Mouse (Mus musculus) erythroblast, embryonic 14.5 days (primary cell): ENCODE results near the gene Ankrd65. TPM values are rescaled to one million over a fixed set of nuclear protein-coding genes. Genes with fewer than 3 reads are reported as not detected.
"Not testable (repeated sequence)": the region's sequence is repeated elsewhere in the genome, so short reads cannot be mapped to it uniquely, and the experiment has no call there.

Source experiments
- H3K27me3 ChIP-seq: 2 replicates; pipeline ENCODE4 v1.6.1; 2012; ENCODE audit warnings: inconsistent platforms; ENCODE audit not compliant: control insufficient read depth
- H3K36me3 ChIP-seq: 2 replicates; pipeline ENCODE4 v1.6.1; 2012; ENCODE audit warnings: mild to moderate bottlenecking, inconsistent platforms; ENCODE audit not compliant: control insufficient read depth
- H3K4me1 ChIP-seq: 2 replicates; pipeline ENCODE4 v1.6.1; 2012; ENCODE audit warnings: inconsistent platforms; ENCODE audit not compliant: control insufficient read depth
- H3K4me3 ChIP-seq: replicated peaks from 2 replicates; pipeline ENCODE3; 2012; ENCODE audit warnings: moderate library complexity, mild to moderate bottlenecking, inconsistent platforms
- H3K9me3 ChIP-seq: 2 replicates; pipeline ENCODE4 v1.6.1; 2012; ENCODE audit warnings: low read length, inconsistent platforms, mixed read lengths; ENCODE audit not compliant: control insufficient read depth
- GATA1 ChIP-seq: IDR thresholded peaks from 2 replicates; pipeline ENCODE4 v1.6.1; 2012; ENCODE audit warnings: low read length, inconsistent platforms, mixed read lengths
- TAL1 ChIP-seq: IDR thresholded peaks from 3 replicates; pipeline ENCODE4 v1.6.1; 2012; ENCODE audit warnings: low read length, inconsistent platforms, mixed read lengths
- polyA plus RNA-seq: library from polyadenylated mRNA; stranded (reverse); fragments of >175 nt; gene quantifications from 2 replicates; pipeline ENCODE4 v1.2.3, GENCODE M21; 2012

Gene Ankrd65
- polyA plus RNA-seq = 0.10 TPM in 1 of 2 replicates, not detected in the other

- TF ChIP-seq TAL1 = no peak
- no peak for TF ChIP-seq GATA1
- H3K27me3 ChIP-seq = peaks cover 18% of the 10 kb centered on the region
- no peaks in the 10 kb centered on the region; the same call in 1 of the 2 replicates for H3K9me3 ChIP-seq
- no peaks in the 10 kb centered on the region for H3K36me3 ChIP-seq
- peaks cover 42% of the 10 kb centered on the region for H3K4me1 ChIP-seq
- H3K4me3 ChIP-seq = no peak within 1 kb of the TSS
Observed at GRCm38 (mm10) chr4:155790021-155790489, at the start of gene Ankrd65. Gene Ankrd65, plus strand, starts transcription at chr4:155790439.

- not testable (repeated sequence) for H3K4me1 ChIP-seq, H3K9me3 ChIP-seq, H3K27me3 ChIP-seq, H3K4me3 ChIP-seq
- peaks cover 62% of the 10 kb centered on the region for H3K36me3 ChIP-seq
Observed at GRCm38 (mm10) chr4:155740681-155741080, 49.6 kb upstream of the Ankrd65 start.

DNA sequence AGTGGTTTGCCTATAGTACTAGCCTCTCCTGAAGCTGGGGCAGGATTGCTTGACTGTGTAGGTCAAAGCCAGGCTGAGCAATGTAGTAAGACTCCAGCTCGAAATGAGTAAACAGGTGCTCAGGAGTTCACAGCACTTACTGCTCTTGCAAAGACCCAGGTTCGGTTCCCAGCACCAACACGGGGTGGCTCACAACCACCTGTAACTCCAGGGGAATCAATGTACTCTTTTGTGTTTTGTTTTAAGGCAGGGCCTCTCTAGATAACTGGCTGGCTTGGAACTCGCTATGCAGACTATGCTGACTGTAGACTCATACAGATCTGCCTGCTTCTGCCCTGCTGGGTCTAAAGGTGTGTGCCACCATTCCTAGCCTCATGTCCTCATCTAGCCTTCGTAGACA lies 47.6 kb upstream of the Ankrd65 start:
- TF ChIP-seq GATA1 (no peak), TAL1 (no peak)
- Histone ChIP-seq H3K4me1 (peaks cover 1% of the 10 kb centered on the region; the same call in 1 of the 2 replicates), H3K36me3 (peaks cover 81% of the 10 kb centered on the region), H3K27me3 (no peaks in the 10 kb centered on the region), H3K4me3 (no peak overlapping the region), H3K9me3 (no peaks in the 10 kb centered on the region)

GRCm38 (mm10) chr4:155744474-155744873 lies 45.8 kb upstream of the Ankrd65 start:
- Histone ChIP-seq H3K9me3 (no peaks in the 10 kb centered on the region), H3K4me1 (peaks cover 1% of the 10 kb centered on the region; the same call in 1 of the 2 replicates), H3K36me3 (peaks cover 95% of the 10 kb centered on the region), H3K4me3 (no peak overlapping the region), H3K27me3 (no peaks in the 10 kb centered on the region)
- TF ChIP-seq TAL1 = no peak
- TF ChIP-seq GATA1 = no peak

DNA sequence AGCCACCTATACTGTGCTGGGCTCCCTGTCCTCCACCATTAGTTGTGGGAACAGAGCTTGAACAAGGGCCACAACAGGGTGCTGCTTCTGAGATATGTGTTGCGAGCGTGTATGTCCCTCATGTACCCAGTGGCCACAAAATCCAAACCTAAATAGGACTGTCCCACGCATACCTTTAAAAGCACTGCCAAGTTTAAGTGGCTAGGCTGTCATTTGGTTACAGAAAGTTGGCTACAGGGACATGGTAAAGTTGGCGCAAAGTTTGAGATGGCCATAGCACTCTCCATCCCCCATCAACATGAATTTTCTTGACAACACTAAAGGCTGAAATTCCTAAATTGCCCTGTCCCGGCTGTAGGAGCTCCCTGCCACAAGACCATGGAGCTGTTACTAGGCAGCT lies 45.1 kb upstream of the Ankrd65 start:
- Histone ChIP-seq H3K27me3 (no peaks in the 10 kb centered on the region), H3K9me3 (no peaks in the 10 kb centered on the region), H3K4me1 (no peaks in the 10 kb centered on the region), H3K36me3 (peaks cover 97% of the 10 kb centered on the region), H3K4me3 (no peak overlapping the region)
- TF ChIP-seq TAL1 (no peak), GATA1 (no peak)

DNA sequence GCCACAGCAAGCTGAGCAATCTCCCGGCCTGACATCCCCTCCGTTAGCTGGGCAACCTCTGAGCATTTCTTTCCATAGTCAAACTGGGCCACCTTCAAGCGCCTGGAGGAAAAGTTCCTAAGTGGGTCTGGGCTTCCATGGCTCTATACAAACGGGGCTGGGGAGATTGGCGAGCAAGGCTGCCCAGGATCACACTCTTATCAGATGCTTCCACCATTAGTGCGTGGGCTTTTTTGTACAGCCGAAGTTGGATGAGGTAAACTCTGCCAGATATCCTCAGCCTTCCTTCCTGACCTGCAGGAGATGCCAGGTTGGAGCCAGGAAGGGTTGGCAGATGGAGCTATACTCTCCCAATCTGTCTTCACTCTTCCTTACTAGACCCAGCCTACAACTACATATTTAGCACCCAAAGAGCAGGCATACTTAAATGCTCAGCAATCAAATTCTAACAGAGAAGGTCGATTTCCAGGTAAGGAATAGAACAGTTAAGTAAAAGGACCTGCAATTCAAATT lies 44.1 kb upstream of the Ankrd65 start:
- no peak for TF ChIP-seq TAL1
- no peak for TF ChIP-seq GATA1
- Histone ChIP-seq H3K9me3 (no peaks in the 10 kb centered on the region), H3K36me3 (peaks cover 97% of the 10 kb centered on the region), H3K4me1 (no peaks in the 10 kb centered on the region), H3K4me3 (no peak overlapping the region), H3K27me3 (no peaks in the 10 kb centered on the region)

DNA sequence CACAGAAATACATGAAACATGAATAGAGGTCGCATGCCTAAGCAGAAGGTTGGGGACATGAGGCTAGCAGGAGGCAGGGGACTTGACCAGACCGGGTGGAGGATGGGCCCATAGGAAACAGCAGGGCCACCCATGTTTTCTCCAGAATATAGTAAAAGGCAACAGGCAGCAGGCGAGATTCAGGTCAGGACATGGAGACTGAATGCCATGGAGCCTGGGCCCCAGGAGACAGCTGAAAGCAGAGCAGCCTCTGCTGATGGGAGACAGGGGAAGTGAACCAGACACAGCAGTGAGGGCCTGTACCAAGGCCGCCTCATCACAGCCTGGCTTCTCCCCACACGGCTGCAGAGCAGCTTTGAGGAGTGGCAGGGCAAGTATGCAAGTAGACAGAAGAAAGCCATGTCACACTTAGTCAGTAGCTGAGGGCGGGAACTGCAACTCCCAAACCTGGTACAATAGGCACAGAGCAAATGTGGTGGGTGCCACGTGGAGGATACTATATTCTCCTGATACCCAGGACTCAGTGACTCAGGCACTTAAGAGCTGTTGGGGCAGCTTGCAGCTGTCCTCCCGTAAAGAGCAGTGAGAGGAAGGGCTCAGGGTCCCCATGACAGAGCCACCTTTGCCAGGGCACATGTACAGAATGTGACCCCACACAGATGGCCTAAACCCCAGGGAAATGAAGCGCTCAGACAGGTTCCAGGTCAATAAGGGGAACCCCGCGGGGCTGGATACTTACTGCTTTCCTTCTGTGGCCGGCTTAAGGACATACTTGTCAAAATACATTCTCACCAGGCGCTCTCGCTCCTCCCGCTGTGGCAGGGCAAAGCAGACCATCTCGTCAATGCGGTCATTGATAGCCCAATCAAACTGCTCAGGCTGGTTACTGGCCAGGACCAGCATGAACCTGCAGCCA lies 43.4 kb upstream of the Ankrd65 start:
- Histone ChIP-seq H3K4me3 (no peak overlapping the region), H3K27me3 (no peaks in the 10 kb centered on the region), H3K36me3 (peaks cover 97% of the 10 kb centered on the region), H3K9me3 (no peaks in the 10 kb centered on the region), H3K4me1 (no peaks in the 10 kb centered on the region)
- TF ChIP-seq GATA1 (no peak), TAL1 (no peak)

- Histone ChIP-seq H3K27me3 (no peaks in the 10 kb centered on the region), H3K4me1 (peaks cover 34% of the 10 kb centered on the region), H3K9me3 (no peaks in the 10 kb centered on the region), H3K4me3 (no peak overlapping the region), H3K36me3 (peaks cover 56% of the 10 kb centered on the region)
- TF ChIP-seq TAL1 = no peak
- no peak for TF ChIP-seq GATA1
Observed at GRCm38 (mm10) chr4:155757011-155757410, 33.2 kb upstream of the Ankrd65 start.

GRCm38 (mm10) chr4:155759862-155760612 lies 30.2 kb upstream of the Ankrd65 start:
- no peak for TF ChIP-seq GATA1
- TF ChIP-seq TAL1 = no peak
- peaks cover 32% of the 10 kb centered on the region for H3K36me3 ChIP-seq
- H3K4me3 ChIP-seq = peak overlapping the region; percentile 72
- no peaks in the 10 kb centered on the region for H3K9me3 ChIP-seq
- H3K27me3 ChIP-seq = no peaks in the 10 kb centered on the region
- H3K4me1 ChIP-seq = peaks cover 40% of the 10 kb centered on the region
